Mouse (Mus musculus) cerebellum, adult 8-10 months (tissue): ENCODE data around the gene Apba3.
A peak's percentile ranks its signal among the peaks of the same experiment; 100 is the strongest.

Source experiments
- DNase-seq: peaks from one replicate; pipeline ENCODE4 v3.0.0; 2022

Gene Apba3

GRCm38 (mm10) chr10:81306837-81307682 is 40.3 kb downstream of the Apba3 start:
- no peak for DNase-seq

GRCm38 (mm10) chr10:81309571-81309970 is 42.8 kb downstream of the Apba3 start:
- no peak for DNase-seq

GRCm38 (mm10) chr10:81313581-81313980 is 46.8 kb downstream of the Apba3 start:
- no peak for DNase-seq

- DNase-seq, result no peak
These were observed 47.4 kb downstream of the Apba3 start for GRCm38 (mm10) chr10:81314201-81314600.

- DNase-seq, result no peak
These were observed 48.8 kb downstream of the Apba3 start for GRCm38 (mm10) chr10:81315587-81315986.

- no peak for DNase-seq
These were observed 49.7 kb downstream of the Apba3 start for GRCm38 (mm10) chr10:81316338-81317060.

- DNase-seq, result no peak
These were observed 50.5 kb downstream of the Apba3 start for GRCm38 (mm10) chr10:81317273-81317672.

GRCm38 (mm10) chr10:81318589-81319329 is 52.0 kb downstream of the Apba3 start:
- DNase-seq, result peak; percentile 63

GRCm38 (mm10) chr10:81319330-81319699 is 52.6 kb downstream of the Apba3 start:
- peak; percentile 54 for DNase-seq

GRCm38 (mm10) chr10:81319741-81320549 is 53.2 kb downstream of the Apba3 start:
- DNase-seq, result peak; percentile 54

- DNase-seq, result peak; percentile 98
These were observed 54.0 kb downstream of the Apba3 start, which contains the start of gene Cactin for GRCm38 (mm10) chr10:81320550-81321347. Gene Cactin (plus strand): TSS chr10:81321103.

GRCm38 (mm10) chr10:81321436-81321835 is 54.7 kb downstream of the Apba3 start:
- DNase-seq, result no peak

GRCm38 (mm10) chr10:81322444-81322843 is 55.7 kb downstream of the Apba3 start:
- DNase-seq, result no peak
